Mouse (Mus musculus): ENCODE results near the gene Adgrb2.

Gene Adgrb2

DNA sequence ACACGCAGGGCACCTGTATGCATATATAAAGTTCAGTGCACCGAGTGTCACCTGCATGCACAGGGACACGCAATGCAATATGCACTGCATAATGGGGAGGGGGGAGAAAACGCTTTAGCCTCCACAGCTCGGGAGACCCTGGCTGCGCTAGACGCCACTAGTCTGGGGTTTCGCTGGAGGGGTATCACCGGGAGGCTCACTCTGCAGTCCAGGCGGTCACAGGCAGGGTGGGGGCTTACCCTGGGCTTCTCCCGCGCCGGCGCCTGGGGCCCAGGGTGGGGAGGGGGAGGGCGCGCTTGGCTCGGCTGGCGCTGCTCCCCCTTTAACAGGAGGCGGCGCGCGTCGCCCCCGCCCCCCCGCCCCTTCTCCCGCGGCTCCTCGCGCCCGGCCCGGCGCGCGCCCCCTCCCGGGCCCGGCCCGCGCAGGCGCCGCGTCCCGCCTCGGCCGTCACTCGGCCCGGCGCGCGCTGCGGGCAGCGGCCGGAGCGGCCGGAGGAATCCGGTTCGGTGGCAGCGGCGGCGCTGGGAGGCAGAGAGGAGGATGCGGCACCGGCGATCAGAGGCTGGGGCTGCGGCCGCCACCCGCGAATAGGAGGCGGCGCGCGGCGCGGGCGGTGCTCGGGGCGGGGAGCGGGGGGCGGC lies at the start of gene Adgrb2:
TSS of gene Adgrb2 (plus strand) at position 450 of the 641 bp plus-strand sequence.
- peak; percentile 84 for DNase-seq

- peak; percentile 40 for DNase-seq
Measured at GRCm38 (mm10) chr4:129951359-129951821, 33.3 kb upstream of the Adgrb2 start.

DNA sequence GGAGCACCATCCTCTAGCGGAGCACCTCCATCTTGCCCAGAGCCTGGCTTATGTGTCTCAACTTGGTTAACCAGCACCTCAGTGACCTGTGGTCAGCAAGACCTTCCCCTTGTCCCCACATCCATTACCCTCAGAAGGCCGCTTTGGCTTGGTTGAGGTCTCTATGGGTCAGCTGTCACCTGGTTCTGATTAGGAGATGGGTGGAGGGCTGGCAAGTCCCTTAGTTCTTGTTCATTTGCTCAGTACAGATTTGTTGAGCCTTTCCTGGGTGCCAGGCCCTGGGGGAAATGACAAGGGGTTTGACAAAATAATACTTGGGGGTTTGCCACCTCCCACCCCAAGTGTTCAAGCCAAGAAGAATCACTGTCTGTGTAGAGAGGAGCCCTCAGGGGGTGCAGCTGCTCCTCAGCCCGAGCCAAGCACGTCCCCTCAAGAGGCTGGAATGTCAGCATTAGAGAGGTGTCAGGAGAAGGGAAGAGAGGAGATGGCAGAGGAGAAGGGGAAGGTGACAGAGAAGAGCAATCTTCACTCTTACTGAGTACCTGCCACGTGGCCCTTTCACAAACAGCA lies 32.3 kb upstream of the Adgrb2 start:
- peak; percentile 39 for DNase-seq

DNA sequence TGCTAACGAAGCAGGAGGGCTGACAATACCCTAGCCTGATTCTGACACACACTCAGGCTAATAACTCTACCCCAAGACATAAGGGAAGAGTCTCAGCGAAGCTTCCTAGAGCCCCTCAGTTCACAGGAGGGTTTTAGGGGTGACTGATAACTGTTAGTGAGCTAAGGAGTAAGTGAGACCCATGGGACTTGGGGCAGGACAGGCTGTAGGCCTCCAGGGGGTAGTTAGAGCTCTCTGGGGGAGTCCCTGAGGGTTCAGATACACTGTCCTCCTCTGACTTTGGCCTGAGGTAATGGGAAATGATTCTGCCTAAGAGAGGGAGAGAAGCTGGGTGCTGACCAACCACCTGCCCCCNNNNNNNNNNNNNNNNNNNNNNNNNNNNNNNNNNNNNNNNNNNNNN lies 30.1 kb upstream of the Adgrb2 start:
- DNase-seq = no peak

DNA sequence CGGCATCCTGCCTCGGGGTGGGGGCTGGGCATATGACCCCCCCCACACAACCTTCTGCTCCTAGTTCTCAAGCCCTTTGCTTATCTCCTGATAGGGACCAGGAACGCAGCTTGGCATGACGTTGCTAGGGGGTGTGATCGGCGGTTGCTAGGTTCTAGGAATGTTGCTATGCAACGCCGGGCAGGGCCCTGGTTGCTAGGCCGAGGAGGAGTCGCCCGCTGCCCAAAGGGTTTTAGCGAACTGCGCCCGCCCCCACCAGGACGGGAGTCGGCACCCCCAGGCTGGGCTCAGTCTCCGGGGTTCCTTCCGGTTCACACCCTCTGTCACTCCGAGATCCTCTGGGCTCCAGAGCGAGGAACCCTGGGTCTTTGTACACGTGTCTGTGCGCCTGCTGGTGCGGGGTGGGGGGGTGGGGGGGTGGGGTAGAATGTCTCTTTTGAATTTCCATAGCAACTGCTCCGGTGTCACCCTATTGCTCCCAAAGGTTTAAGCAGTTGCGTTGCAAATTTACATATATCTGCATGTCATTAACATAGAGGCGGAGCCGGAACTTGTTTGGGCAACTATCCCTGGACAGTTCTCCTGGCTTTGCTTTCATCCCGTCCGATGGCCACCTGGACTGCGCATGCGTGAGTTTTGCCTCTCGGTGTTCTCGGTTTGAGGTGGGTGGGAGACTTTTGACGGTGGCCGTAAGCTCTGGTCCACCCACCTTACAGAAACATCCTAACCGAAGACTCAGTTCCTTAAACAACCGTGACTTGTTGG lies 24.3 kb upstream of the Adgrb2 start:
- DNase-seq = peak; percentile 90

GRCm38 (mm10) chr4:129965294-129965693 lies 19.4 kb upstream of the Adgrb2 start:
- DNase-seq = no peak

DNA sequence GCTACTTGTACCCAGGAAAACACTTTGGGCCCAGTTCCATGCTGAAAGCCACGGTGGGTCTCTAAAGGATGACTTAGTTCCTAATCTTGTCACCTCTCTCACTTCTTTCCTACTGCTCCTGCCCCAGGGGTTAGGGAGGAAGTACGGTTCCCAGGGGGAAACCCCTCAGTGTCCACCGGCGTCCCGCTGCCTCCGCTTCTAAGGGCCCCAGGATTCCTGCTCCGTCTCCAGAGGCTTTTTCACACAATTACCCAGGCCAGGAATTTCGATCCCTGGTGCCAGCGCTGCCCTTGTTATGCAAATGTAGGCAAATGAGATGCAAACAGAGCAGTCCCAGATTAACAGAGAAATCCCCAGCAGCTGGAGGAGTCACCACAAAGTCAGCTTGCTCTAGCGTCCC lies 18.5 kb upstream of the Adgrb2 start:
- peak; percentile 85 for DNase-seq

DNA sequence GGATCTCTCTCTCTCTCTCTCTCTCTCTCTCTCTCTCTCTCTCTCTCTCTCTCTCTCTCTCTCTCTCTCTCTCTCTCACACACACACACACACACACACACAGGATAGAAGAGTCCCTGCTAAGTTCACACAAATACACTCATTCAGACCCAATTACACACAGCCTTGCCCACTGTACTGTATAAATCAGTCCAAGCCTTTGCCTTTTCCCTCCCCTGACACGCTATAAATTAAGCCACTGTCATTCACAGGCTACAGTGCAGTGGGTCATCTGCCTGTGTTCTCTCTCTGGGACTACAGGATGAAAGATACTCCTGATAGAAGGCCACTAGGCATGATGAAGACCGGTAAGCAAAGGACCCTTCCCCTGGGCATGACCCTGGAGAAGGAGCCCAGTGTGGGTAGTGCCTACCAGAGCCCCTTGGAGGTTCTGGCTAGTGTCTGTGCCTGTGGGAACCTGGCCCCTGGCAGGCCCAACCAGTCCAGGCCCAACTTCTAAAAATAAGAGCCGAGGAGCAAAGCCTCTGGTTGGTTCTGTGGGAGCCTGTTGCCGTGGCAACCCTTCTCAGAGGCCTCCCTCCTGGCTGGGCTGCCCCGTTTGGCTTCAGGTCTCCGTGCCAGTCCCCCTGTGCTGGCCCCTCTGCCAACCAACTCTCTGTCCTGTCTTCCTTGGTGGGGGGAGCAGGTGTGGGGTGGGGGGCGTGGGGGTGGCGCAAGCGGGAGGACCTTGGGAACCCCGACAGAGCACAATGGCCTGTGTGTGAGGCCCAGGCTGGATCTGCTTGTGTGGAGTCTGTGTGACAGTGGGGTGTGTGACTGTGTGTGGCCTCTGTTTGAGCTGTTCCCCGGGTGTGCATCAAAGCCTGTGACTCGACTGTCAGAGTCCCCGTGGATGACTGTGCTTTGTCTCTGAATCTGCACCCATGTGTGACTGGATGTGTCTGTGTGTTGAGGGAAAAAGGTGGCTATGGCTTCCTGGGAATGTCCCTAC lies 17.4 kb upstream of the Adgrb2 start:
- DNase-seq = peak; percentile 92

- peak; percentile 12 for DNase-seq
Measured at GRCm38 (mm10) chr4:129970168-129970567, 14.5 kb upstream of the Adgrb2 start.

DNA sequence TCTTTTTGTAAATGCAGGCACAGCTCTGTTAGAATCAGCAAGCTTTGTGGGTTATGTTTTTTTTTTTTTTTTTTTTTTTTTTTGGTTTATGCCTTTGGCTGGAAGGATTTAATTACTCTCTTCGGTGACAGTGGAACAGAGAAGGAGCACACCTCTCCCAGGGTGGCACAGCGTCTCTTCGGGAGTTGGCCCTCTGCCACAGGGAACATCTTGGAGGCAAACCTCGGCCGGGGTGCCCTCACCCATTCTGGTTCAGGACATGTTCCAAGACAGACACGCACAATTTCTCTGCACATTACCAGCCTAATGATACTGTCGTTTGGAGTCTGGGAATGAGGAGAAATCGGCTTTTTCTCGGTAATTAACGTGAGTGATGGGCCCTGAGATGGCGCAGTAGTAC lies 13.8 kb upstream of the Adgrb2 start:
- no peak for DNase-seq

GRCm38 (mm10) chr4:129971989-129972388 lies 12.7 kb upstream of the Adgrb2 start:
- DNase-seq = no peak

- DNase-seq = peak; percentile 48
Measured at GRCm38 (mm10) chr4:129974285-129974684, 10.4 kb upstream of the Adgrb2 start.

DNA sequence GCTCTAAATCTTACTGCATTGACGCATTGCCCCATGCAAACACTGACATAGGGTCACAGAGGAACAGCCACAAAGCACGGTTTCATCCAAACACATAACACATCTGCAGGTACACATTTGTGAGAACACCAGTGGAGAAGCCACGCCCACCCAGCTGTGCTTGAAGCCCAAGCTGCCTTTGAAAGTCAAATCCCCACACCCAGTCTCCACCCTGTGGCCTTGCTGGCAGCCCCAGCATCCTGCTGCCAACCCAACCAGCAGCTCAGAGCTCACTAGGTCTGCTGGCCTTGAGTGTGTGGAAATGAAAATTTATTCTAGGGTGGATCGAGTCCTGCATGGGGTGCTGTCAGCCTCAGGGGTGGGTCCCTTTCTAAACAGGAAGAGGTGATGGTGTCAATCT lies 7.4 kb upstream of the Adgrb2 start:
- no peak for DNase-seq

- no peak for DNase-seq
Measured at GRCm38 (mm10) chr4:129978227-129978626, 6.4 kb upstream of the Adgrb2 start.

GRCm38 (mm10) chr4:129978930-129979329 lies 5.7 kb upstream of the Adgrb2 start:
- DNase-seq = no peak

DNA sequence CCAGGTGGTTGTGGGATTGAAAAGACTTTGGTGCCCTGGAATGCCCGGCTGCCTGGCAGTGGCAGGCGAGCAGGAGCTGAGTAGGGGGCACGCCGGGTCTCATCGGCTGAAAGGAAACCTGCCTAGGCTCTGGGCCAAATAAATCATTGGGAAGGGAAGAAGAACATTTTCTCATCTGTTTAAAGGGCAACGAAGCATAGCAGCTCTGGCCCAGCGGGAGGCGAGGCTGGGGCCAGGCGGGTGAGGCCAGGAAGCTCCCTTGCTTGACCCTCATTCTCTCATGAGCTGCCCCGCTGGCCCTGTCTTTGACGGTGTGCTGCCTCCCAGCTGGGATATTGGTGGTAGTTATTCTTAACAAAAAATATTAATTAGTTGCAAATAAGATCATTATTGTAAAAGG lies 3.0 kb upstream of the Adgrb2 start:
- no peak for DNase-seq

GRCm38 (mm10) chr4:129983046-129983445 lies 1.6 kb upstream of the Adgrb2 start:
- no peak for DNase-seq

DNA sequence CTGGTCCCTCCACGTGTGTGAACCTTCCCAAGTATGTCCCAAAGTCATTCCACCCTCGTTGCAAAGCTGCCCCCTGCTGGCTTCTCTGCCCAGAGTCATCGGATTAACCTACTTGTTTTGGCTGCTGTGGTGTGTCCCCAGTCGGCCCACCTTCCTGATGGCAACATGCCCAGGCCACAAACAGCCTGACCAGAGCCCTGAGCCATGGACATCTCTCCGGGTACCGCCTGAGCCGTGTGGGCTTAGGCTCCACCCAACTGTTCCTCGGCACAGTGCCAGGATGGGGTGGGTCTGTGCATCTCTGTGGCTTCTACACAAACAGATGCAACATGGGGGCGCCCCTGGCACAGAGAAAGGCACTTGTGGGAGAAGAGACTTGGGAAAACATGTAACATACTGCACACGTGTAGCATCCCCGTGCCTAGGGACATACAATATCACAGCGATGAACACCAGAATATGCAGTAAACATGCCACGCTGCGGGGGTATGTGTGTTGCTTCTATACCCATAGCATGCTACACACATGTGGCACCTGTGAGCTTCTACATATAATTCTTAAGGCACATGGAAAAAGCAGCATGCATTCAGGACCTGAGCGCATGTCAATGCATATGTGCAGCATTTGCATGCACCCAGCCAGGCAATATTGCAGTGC lies 778 bp upstream of the Adgrb2 start:
- peak; percentile 94 for DNase-seq

GRCm38 (mm10) chr4:129985161-129985670 lies 546 bp downstream of the Adgrb2 start:
- DNase-seq = no peak

DNA sequence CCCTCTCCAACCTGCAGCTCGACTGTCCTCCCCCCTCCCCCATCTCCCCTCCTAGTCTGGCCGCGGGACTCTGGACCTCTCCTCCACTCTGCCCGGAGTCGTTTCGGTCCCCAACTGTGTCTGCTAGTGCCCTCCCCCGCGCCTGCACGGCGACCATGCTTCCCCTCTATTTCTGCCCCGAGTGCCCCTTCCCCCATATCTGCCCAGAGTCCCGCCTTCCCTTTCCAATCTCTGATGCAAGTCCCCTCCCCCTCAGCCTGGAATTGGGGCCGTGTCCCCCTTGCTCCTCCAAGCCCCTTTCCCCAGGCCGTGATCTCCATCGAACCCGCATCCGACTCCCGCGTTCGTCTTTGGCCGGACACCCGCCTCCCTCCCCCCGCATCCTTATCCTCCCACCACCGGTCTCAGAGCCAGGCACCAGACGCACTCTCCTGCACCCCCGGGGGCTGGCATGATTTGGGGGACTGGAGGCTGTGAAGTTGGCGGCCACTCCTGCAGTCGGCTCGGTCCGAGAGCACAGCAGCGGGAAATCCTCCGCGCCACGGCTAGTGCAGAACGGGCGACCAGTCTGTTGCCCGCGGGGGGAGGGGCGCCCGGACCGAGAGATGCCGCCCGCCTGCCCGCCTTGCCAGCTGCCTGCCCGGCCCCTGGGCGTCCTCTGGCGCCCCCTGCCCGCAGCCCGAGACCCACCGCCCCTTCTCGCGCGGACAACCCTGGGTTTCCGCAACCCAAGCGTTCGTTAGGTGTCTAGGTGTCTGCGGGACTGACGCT lies 1.2 kb downstream of the Adgrb2 start:
- peak; percentile 92 for DNase-seq

DNA sequence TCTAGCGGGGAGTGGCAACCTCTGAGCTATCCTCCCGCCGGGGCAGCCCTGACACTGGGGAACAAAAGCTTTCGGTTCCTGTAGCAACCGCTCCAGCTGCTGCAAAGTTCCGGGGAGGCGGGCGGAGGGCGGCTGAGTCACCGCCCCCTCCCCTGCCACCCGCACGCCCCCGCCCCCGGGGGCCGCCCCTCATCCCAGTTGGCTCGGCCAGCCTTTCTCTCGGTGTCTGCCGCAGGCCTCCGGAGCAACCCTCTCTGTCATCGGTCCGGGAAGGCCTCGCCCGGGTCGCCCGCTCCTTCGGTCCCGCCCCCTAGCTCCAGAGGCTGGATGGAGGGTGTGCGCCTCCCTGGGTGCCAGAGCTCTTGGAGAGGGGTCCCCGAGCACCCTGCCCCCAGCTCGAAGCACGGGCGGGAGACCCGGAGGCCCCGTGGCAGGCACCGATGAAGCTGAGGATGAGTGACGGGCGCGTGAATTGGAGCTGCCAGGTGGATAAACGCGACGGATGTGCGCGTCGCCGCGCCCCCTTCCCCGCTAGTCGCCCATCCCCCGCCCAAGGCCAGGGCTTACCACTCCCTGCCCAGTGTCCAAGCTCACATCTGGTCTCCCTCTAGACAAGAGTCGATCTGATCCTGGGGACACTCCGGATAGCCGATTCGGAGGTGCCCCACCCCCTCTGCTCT lies 3.3 kb downstream of the Adgrb2 start:
- peak; percentile 88 for DNase-seq

Measured in retina, postnatal 1 day (tissue).